Comparison of ENCODE assay signal across 8 mouse cellular contexts in genomic region chr8:35159329-35159728, GRCm38 (mm10).
DNase-seq lines count a peak whose midpoint lies in the region; ATAC-seq and TF ChIP-seq lines count a peak whose summit lies in the region.

No protein-coding gene starts in this region.

- H3K79me2 ChIP-seq in heart, adult 2 months (replicated peaks; ENCODE audit: control insufficient read depth, insufficient read depth, low read length), result no peaks in the 10 kb centered on the region

- TF ChIP-seq CTCF in heart, adult 2 months (IDR thresholded peaks at IDR 0.05), result peak; percentile 95
- peak; percentile 86 for TF ChIP-seq CTCF in liver, embryonic 14.5 days (IDR thresholded peaks at IDR 0.05; ENCODE audit: low read depth)
- peak; percentile 76 for TF ChIP-seq CTCF in testis, adult 2 months (IDR thresholded peaks at IDR 0.05; ENCODE audit: control insufficient read depth, insufficient read depth, insufficient replicate concordance, low read depth, low read length)

- no peak for TF ChIP-seq POLR2A in heart, adult 2 months (IDR thresholded peaks at IDR 0.05; ENCODE audit: insufficient read depth, low read depth, low read length)
- no peak for TF ChIP-seq POLR2A in testis, adult 2 months (IDR thresholded peaks at IDR 0.05; ENCODE audit: control insufficient read depth, low read depth, low read length)

- H3K27ac ChIP-seq in heart, adult 2 months, result no peak overlapping the region
- H3K27ac ChIP-seq in kidney, embryonic 14.5 days (ENCODE audit: low read depth, low read length), result no peak overlapping the region
- no peak overlapping the region for H3K27ac ChIP-seq in liver, embryonic 14.5 days
- no peak overlapping the region for H3K27ac ChIP-seq in neural tube, embryonic 13.5 days (replicated peaks)
- H3K27ac ChIP-seq in testis, adult 2 months (ENCODE audit: control insufficient read depth, insufficient read depth, low read depth, low read length), result no peak overlapping the region

- peak; percentile 32; the same call in 1 of the 2 replicates for ATAC-seq in kidney, embryonic 14.5 days (ENCODE audit: low FRiP score, low TSS enrichment)
- no peak for ATAC-seq in liver, embryonic 14.5 days (ENCODE audit: insufficient read depth)
- peak; percentile 27; the same call in 1 of the 2 replicates for ATAC-seq in neural tube, embryonic 13.5 days (ENCODE audit: low read depth)

- 19% methylated on average over 12 of the region's 12 CpGs for WGBS in heart, adult 2 months
- WGBS in kidney, embryonic 14.5 days, result 29% methylated on average over 12 of the region's 12 CpGs
- WGBS in liver, embryonic 14.5 days (ENCODE audit: insufficient replicate concordance), result 22% methylated on average over 12 of the region's 12 CpGs
- WGBS in neural tube, embryonic 13.5 days, result 30% methylated on average over 12 of the region's 12 CpGs

- no peaks in the 10 kb centered on the region for H3K9me3 ChIP-seq in kidney, embryonic 14.5 days (ENCODE audit: control insufficient read depth, low read length)
- H3K9me3 ChIP-seq in liver, embryonic 14.5 days (ENCODE audit: control insufficient read depth, low read length), result no peaks in the 10 kb centered on the region
- H3K9me3 ChIP-seq in neural tube, embryonic 13.5 days, result no peaks in the 10 kb centered on the region

- H3K36me3 ChIP-seq in heart, adult 2 months (ENCODE audit: control insufficient read depth, insufficient read depth, low read length), result no peaks in the 10 kb centered on the region
- H3K36me3 ChIP-seq in kidney, embryonic 14.5 days (ENCODE audit: control insufficient read depth, insufficient read depth, low read length), result no peaks in the 10 kb centered on the region
- no peaks in the 10 kb centered on the region for H3K36me3 ChIP-seq in liver, embryonic 14.5 days (replicated peaks; ENCODE audit: control insufficient read depth, insufficient read depth, low read depth)
- H3K36me3 ChIP-seq in neural tube, embryonic 13.5 days, result no peaks in the 10 kb centered on the region
- H3K36me3 ChIP-seq in testis, adult 2 months (ENCODE audit: control insufficient read depth, insufficient read depth, low read length), result no peaks in the 10 kb centered on the region

- H3K27me3 ChIP-seq in heart, adult 2 months (ENCODE audit: control insufficient read depth, insufficient read depth, low read length), result no peaks in the 10 kb centered on the region
- no peaks in the 10 kb centered on the region for H3K27me3 ChIP-seq in kidney, embryonic 14.5 days (ENCODE audit: control insufficient read depth, insufficient read depth, low read length)
- no peaks in the 10 kb centered on the region for H3K27me3 ChIP-seq in liver, embryonic 14.5 days (ENCODE audit: control insufficient read depth, insufficient read depth, low read length)
- H3K27me3 ChIP-seq in neural tube, embryonic 13.5 days, result peaks cover 10% of the 10 kb centered on the region; the same call in 1 of the 2 replicates
- H3K27me3 ChIP-seq in testis, adult 2 months (ENCODE audit: control insufficient read depth, insufficient read depth, low read length), result no peaks in the 10 kb centered on the region

- no peak overlapping the region for H3K4me3 ChIP-seq in heart, adult 2 months
- H3K4me3 ChIP-seq in kidney, embryonic 14.5 days (ENCODE audit: low read length), result no peak overlapping the region
- no peak overlapping the region for H3K4me3 ChIP-seq in liver, embryonic 14.5 days (ENCODE audit: insufficient read depth in 1 of 2, low read depth in 2 of 2, low read length in 2 of 2)
- H3K4me3 ChIP-seq in neural tube, embryonic 13.5 days, result no peak overlapping the region
- no peak overlapping the region; the same call in 1 of the 2 replicates for H3K4me3 ChIP-seq in testis, adult 2 months (ENCODE audit: control insufficient read depth, low read depth, low read length)

- peak; percentile 80; the same call in 1 of the 2 replicates for TF ChIP-seq EP300 in heart, adult 2 months (IDR thresholded peaks at IDR 0.05; ENCODE audit: insufficient read depth, low read depth, low read length)
- no peak for TF ChIP-seq EP300 in liver, embryonic 14.5 days (IDR thresholded peaks at IDR 0.05; ENCODE audit: low read depth)

- intact Hi-C loops in heart, adult 2 months (cut with DNase I), result loop anchor here (2.0 to 10.0 kb wide), 4 partner anchors 157 to 975 kb away; no protein-coding TSS in a partner anchor

- peak; percentile 70 to 71 for DNase-seq in B cell, adult 2 months
- peak; percentile 60 to 70 for DNase-seq in adrenal gland, adult 18-20 months (ENCODE audit: low spot score in 2 of 2)
- peak; percentile 76 for DNase-seq in embryo, embryonic 10.5 days (ENCODE audit: low spot score)
- DNase-seq in heart, adult 2 months, result peak; percentile 58 to 74
- peak in 2 of 3 experiments; percentile 7 for DNase-seq in liver, embryonic 14.5 days (ENCODE audit: low read depth in 3 of 3, low spot score in 3 of 3)

- H3K9ac ChIP-seq in heart, adult 2 months (ENCODE audit: low read depth, low read length), result no peak overlapping the region
- H3K9ac ChIP-seq in kidney, embryonic 14.5 days (ENCODE audit: low read depth, low read length), result no peak overlapping the region
- H3K9ac ChIP-seq in liver, embryonic 14.5 days (replicated peaks), result no peak overlapping the region
- H3K9ac ChIP-seq in neural tube, embryonic 13.5 days, result no peak overlapping the region

- H3K4me2 ChIP-seq in kidney, embryonic 14.5 days (replicated peaks; ENCODE audit: low read depth, low read length), result no peak overlapping the region
- no peak overlapping the region for H3K4me2 ChIP-seq in liver, embryonic 14.5 days (ENCODE audit: low read depth)
- 0 out of 2 replicates have a peak overlapping the region, but pooled peaks have one; percentile 14 for H3K4me2 ChIP-seq in neural tube, embryonic 13.5 days

- H3K4me1 ChIP-seq in heart, adult 2 months (ENCODE audit: control insufficient read depth, insufficient read depth, low read length), result no peaks in the 10 kb centered on the region
- H3K4me1 ChIP-seq in kidney, embryonic 14.5 days (ENCODE audit: control insufficient read depth, insufficient read depth, low read length), result no peaks in the 10 kb centered on the region
- no peaks in the 10 kb centered on the region for H3K4me1 ChIP-seq in liver, embryonic 14.5 days (replicated peaks; ENCODE audit: control insufficient read depth in 2 of 2, insufficient read depth in 2 of 2, low read length in 1 of 2)
- H3K4me1 ChIP-seq in neural tube, embryonic 13.5 days (replicated peaks), result 0 out of 2 replicates have a peak, but pooled peaks cover 5% of the 10 kb centered on the region
- peaks cover 9% of the 10 kb centered on the region for H3K4me1 ChIP-seq in testis, adult 2 months (ENCODE audit: control insufficient read depth, insufficient read depth, low read length)

Comparison
In these comparisons a context has a peak if more than half of its experiments do, and no peak if none do; other contexts are left out.
1. DNase-seq: peak in every context shown above with its lines; median percentile 76 in embryo, embryonic 10.5 days; 70 in B cell, adult 2 months; 66 in heart, adult 2 months; 65 in adrenal gland, adult 18-20 months; 7 in liver, embryonic 14.5 days.